Mouse (Mus musculus) adipocyte (in vitro differentiated cells): ENCODE data around the gene Dnah14.

ENCODE experiments used
- DNase-seq: peaks from one replicate; pipeline ENCODE4 v3.0.0-alpha.2; 2016; ENCODE audit warnings: low spot score

Gene Dnah14

DNA sequence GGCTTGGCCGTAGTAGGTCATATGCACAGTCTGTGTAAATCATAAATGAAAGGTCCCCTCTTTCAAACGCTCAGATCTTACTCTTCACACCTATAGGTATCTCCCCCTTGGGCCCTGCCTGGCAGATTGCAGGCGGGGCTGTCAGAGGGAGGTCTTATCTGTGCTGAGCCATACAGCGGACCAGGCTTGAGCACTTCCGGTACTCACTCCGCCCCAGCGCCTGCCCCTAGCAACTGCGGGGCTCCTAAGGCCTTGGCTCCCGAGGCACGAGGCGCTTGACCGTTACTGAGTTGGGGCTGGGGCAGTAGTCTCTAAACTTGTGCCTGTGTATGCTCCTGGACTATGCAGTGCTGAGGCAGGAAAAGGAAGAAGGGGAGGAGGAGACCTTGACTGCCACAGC is at the start of gene Dnah14:
TSS of gene Dnah14 (plus strand) at position 238 of the 400 bp plus-strand sequence.
- no peak for DNase-seq

DNA sequence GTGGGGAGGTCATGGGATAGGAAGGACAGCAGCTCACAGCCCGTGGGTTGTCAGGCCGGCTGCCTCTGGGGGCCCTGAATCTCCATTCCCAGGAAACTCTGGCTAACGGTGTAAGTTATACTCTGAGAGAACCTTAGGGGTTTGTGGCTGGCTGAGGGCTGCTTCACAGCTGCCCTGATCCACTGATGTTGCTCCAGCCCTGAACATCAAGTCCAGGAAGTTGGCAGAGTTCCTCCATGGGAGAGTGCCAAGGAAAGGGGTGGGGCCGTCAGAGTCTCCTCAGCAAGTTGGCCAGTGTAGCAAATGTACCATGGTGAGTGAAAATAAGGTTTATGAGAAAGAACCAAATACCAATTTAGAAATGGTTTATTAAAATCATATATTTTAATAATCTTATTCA is 47.0 kb upstream of the Dnah14 start:
- DNase-seq, result peak; percentile 97

- DNase-seq, result peak; percentile 40
These were observed 41.0 kb upstream of the Dnah14 start for GRCm38 (mm10) chr1:181535165-181535873.

GRCm38 (mm10) chr1:181537627-181538525 is 38.5 kb upstream of the Dnah14 start:
- no peak for DNase-seq

DNA sequence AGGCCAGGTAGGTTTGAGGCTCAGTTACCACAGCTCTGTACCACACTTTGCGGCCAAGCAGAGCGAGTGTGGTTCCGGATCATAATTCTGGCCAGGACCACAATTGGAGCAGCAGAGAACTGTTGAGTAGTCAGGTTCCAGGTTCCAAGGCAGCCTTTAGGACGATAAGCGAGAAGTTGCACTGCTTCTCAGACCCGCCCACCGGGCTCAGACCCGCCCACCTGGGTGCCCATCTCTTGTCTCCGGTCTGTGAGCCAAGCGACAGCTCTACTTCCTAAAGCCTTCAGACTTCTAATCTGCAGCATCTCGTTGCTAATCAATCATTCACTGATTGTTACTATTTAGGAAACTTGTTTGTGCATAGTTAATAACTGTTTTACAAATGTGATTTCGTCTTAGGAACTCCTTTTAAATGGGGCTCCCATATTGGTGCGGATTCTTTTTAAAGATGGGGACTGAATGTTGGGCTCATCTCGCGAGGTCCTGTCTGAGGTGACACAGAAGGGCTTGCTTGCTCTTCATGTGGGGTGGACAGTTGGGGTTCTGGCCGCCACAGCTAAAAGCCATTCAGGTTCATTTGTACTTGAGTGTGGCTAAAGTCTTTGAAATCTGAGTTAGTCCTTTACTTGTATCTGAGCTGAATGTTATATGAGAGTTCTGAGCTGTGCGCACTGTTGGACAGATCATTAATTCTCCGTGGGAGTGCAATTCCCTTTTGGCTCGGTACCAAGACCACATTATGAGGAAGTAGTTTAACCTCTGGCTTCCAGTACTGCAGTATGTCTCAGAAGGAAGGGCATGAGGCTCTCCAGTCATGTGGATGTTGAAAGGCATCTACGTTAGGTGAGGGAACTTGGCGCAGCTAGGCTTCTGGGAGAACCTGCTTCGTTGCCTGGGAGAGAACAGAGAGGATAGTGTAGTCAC is 36.3 kb upstream of the Dnah14 start:
- DNase-seq, result peak; percentile 41

GRCm38 (mm10) chr1:181543711-181544383 is 32.5 kb upstream of the Dnah14 start:
- DNase-seq, result peak; percentile 77

DNA sequence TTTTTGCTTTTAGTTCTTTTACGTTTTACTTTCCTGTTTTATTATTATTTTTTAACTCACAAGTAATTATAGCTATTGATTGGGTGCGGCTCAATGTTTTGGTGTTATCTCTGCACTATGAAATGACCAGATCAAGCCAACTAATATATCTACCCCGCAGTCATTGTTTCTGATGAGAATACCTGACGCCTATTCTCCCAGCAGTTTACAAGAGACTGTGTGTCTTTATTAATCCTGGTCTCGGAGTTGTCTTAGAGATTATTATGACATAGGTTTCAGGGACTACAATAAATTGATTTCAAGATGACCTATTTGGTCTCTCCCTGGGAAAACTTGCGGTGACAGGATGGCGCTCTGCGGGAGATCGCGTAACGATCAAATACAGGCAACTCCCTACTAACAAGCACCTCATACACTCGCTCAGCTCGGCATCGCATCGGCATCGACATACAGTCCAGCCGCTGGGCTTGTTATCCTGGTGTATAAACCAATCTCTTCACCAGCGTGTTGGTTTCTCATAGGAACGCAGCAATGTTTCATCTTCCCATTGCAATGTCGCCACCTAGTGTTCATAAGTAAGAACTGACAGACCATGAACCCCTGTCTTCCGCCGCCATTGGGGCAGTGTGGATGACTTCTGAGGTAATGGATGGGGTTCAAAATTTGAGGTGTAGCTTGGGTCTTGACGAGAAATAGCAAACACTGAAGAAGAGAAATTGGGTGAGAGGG is 31.2 kb upstream of the Dnah14 start:
- DNase-seq, result peak; percentile 84

DNA sequence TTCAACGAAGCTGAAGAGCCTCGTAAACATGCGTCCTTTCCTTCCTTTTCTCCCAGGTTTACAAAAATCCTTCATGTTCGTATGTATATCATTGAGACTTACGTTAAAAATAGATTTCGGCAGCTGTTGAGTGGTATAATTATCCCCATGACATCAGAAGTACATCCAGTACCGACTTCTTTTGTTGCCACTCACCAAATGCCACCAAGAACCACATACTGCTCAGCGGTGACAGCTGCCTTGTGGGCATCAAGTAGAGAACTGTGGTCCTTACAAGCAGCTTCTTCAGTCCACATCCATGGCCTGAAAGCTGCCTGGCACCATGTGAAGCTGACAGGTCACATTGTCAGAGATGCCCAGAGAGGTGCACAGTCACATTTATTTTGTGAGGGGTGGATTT is 26.4 kb upstream of the Dnah14 start:
- DNase-seq, result no peak

DNA sequence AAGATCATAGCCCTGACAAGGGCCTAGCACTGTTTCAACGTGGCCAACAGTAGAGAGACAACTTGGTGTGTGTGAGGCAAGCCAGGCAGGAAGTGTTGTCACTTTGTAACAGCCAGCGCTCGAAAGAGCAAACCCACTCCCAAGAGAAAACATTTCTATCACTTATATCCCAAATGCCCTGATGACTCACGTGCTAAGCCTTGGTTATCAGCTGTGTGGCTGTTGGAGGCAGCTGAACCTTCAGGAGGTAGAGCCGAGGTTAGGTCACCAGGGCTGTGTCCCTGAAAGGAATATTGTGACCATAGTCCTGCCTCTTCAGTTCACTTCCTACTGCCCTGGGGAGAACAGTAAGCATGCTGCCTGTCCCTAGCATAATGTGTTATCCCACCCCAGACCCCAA is 25.5 kb upstream of the Dnah14 start:
- no peak for DNase-seq

GRCm38 (mm10) chr1:181552533-181553410 is 23.6 kb upstream of the Dnah14 start:
- DNase-seq, result peak; percentile 89

DNA sequence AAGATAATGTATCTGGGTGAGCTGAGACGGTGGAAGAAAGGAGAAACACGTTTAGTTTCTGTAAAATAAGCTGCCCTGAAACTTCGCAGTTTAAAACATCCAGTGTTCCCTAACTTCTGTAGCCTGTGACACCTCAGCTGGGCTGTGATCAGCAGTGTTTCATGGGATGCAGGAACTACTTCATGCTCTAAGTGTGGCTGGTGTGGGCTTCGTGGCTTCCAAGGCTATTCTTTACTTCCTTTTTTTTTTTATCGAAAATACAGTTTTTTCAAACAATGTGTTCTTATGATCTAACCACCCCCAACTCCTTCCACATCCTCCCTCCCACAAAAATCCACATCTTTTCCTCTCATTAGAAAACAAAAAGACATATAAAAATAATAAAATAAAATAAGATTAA is 20.9 kb upstream of the Dnah14 start:
- DNase-seq, result no peak

DNA sequence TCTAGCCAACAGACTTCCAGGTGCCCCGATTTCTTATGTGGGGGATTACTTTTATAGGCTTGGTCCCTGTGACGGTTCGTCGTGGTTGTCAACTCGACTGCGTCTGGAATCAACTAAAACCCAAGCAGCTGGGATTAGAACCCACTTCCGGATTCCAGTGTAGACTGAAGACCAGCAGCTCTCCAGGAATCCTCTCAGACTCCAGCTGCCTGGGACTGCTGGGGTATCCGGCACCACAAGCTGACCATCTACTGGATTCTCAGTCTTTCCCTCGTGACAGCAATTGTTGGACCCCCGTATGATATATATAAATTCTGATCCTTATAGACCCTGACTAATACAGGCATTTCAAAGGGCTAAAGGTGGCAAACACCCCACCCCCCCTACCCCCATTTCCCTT is 16.7 kb upstream of the Dnah14 start:
- DNase-seq, result no peak

DNA sequence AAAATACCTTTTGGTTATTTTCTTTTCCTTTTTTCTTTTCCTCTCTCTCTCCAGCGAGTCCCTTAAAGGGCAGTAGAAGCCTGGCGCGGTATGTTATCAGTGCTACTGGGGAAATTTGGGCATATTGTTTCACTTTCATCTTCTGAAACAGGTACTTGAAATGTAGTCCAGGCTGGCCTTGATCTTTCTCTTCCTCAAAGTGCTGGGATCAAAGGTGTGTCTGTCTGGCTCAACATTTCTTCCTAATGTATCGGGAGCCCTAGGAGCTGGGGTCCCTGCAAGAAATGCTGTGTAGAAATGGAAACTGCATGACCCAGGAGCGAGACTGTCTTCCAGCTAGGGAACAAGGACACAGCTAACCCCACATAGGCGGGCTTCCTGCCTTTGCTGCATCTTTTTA is 16.0 kb upstream of the Dnah14 start:
- no peak for DNase-seq

DNA sequence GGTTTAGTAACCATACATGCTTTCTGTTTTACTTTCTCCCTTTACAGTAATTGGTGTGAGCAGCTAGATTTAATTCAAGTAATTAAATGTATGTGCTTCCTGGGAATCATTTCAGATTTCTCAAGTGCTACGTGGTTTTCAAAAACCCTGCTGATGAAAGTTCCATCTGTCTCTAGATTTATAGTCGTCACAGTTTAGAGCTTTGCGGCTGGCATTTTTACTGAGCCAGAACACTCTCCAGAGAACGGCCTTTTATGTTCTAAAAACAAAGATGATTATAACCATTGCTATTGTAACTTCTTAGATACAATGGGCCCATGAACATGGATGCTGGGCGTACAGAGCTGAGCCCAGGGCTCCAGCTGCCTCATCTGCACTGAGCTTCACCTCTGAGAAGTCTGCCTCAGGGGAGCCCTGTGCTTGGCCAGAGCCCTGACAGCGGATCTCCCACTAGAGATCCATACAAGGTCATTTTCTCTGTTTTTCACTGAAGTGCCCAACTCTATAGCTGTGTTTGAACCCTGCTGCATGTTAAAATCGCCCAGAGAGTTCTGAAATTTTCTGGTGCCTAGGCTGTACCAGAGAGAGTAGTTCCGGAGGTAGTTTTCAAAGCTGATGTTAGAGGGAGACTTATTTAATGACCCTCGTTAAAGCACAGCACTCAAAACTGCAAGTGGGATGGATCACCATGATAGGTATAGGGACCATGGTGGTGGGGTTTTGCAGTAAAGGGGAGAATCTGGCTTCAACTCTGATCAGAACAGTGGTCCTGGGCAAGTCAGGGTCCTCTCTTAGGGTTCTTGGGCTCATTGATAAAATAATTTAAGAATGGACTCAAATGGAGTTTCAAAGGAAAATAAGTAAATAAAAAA is 15.2 kb upstream of the Dnah14 start:
- DNase-seq, result no peak

GRCm38 (mm10) chr1:181561768-181562444 is 14.5 kb upstream of the Dnah14 start:
- no peak for DNase-seq

DNA sequence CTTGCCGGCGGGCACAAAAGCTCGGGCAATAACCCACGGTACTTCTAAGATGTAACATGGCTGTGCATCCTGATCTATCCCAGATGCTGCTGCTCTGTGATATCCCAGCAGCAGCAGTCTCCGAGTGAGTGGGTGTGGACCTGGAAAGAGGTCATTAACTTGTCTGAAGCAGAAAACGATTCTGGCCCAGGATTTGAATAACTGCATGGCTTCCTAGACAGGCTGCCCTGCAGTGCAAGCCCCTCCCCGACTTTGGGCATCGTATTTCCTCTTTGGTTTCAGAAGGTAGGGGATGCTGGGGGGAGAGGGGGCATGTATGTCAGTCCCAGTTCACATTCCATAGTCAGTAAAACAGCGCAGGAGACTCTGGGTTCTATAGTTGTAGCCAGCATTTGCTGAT is 6.9 kb upstream of the Dnah14 start:
- no peak for DNase-seq

DNA sequence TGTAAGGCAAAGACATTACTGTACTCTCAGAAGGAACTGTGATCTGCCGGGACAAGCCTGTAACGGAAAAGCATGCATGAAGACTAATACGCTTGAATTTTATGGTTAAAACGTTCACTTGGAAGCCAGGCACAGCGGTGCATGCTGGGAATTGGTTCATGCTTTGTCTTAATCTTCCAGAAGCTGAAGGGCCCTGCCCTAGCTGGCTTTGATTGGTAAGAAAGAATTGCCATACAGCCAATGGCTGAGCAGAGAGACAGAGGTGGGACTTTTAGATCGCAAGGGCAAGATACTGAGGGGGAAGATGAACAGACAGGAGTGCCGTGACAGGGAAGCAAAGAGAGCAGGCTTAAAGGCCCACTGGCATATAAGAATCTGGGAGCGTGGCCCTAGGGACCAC is 6.8 kb downstream of the Dnah14 start:
- no peak for DNase-seq

DNA sequence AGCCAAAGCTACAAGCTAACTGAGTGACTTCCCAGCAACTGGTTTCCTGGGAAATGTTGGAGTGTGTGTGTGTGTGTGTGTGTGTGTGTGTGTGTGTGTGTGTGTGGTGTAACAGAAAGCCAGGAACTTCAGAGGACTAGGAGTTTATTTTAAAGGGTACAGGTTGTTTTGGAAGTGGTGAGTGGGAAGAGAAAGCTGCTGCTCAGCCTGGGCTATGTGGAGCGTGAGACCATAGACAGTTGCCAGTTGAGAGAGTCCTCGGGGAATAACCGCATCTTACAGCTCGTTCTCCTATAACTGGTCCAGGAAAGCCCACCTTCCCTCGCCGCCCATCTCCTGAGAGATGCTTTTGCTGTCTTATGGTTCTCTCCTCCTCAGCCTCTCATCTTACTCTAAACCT is 12.8 kb downstream of the Dnah14 start:
- DNase-seq, result no peak
